In genomic region chr2:26475505-26476430, GRCm38 (mm10) we compare ENCODE assay signal across 8 mouse cellular contexts. TPM values are rescaled to one million over a fixed set of nuclear protein-coding genes. Genes with fewer than 3 reads are reported as not detected.
DNase-seq lines count a peak whose midpoint lies in the region; ATAC-seq and TF ChIP-seq lines count a peak whose summit lies in the region.

No protein-coding gene starts in this region.

- TF ChIP-seq POLR2A in testis, adult 2 months (IDR thresholded peaks at IDR 0.05; ENCODE audit: control insufficient read depth, low read depth, low read length) = no peak

- H3K27ac ChIP-seq in testis, adult 2 months (ENCODE audit: control insufficient read depth, insufficient read depth, low read depth, low read length) = peak overlapping the region; percentile 30; the same call in 1 of the 2 replicates
- H3K27ac ChIP-seq in liver, postnatal 0 days (ENCODE audit: low read depth) = peak overlapping the region; percentile 73

- no peak for ATAC-seq in liver, postnatal 0 days

- H3K4me3 ChIP-seq in testis, adult 2 months (ENCODE audit: control insufficient read depth, low read depth, low read length) = no peak overlapping the region
- H3K4me3 ChIP-seq in liver, postnatal 0 days (ENCODE audit: low read depth, low read length) = peak overlapping the region; percentile 13; the same call in 1 of the 2 replicates

- TF ChIP-seq CTCF in testis, adult 2 months (IDR thresholded peaks at IDR 0.05; ENCODE audit: control insufficient read depth, insufficient read depth, insufficient replicate concordance, low read depth, low read length) = no peak
- TF ChIP-seq CTCF in liver, postnatal 0 days (IDR thresholded peaks at IDR 0.05; ENCODE audit: low read depth) = no peak

- intact Hi-C loops in gastrocnemius, postnatal 14 days (cut with DNase I; ENCODE audit: low total_unique reads) = no loop called here

- H3K9me3 ChIP-seq in liver, postnatal 0 days (ENCODE audit: low read length) = no peaks in the 10 kb centered on the region

- WGBS in liver, postnatal 0 days (ENCODE audit: insufficient replicate concordance) = 55% methylated on average over 13 of the region's 13 CpGs

- H3K4me2 ChIP-seq in liver, postnatal 0 days (ENCODE audit: low read depth, low read length) = peak overlapping the region; percentile 19

- H3K4me1 ChIP-seq in testis, adult 2 months (ENCODE audit: control insufficient read depth, insufficient read depth, low read length) = no peaks in the 10 kb centered on the region
- peaks cover 3% of the 10 kb centered on the region for H3K4me1 ChIP-seq in liver, postnatal 0 days (ENCODE audit: insufficient read depth)

- no peaks in the 10 kb centered on the region for H3K27me3 ChIP-seq in testis, adult 2 months (ENCODE audit: control insufficient read depth, insufficient read depth, low read length)
- H3K27me3 ChIP-seq in liver, postnatal 0 days (ENCODE audit: insufficient read depth, low read length) = no peaks in the 10 kb centered on the region

- no peak for TF ChIP-seq EP300 in liver, postnatal 0 days (IDR thresholded peaks at IDR 0.05; ENCODE audit: low read depth)

- peak overlapping the region; percentile 46 for H3K9ac ChIP-seq in liver, postnatal 0 days (replicated peaks)

- H3K36me3 ChIP-seq in testis, adult 2 months (ENCODE audit: control insufficient read depth, insufficient read depth, low read length) = no peaks in the 10 kb centered on the region
- H3K36me3 ChIP-seq in liver, postnatal 0 days (replicated peaks; ENCODE audit: insufficient read depth, low read length) = peaks cover 79% of the 10 kb centered on the region

- DNase-seq in embryo, embryonic 10 days (ENCODE audit: low spot score) = peak; percentile 29
- no peak for DNase-seq in embryo, embryonic 9.5 days (ENCODE audit: extremely low spot score)
- DNase-seq in testis, postnatal 14 days (ENCODE audit: low spot score) = no peak
- no peak for DNase-seq in liver, postnatal 0 days
- DNase-seq in adrenal gland, postnatal 36 days = no peak
- no peak for DNase-seq in left cerebral cortex, adult 9 months (ENCODE audit: low spot score in 2 of 2)
- DNase-seq in gastrocnemius, postnatal 14 days = no peak

RNA-seq across cellular contexts. Expression of gene Sec16a, which starts 30.8 kb away (rescaled TPM):
- polyA plus RNA-seq in testis, adult 2 months (2012; rRNA removed) = 58.1 and 58.6 TPM in 2 replicates
- 7.8 and 8.0 TPM in 2 replicates for polyA plus RNA-seq in liver, postnatal 0 days (2015; fragmentation: Nextera tagmentation; extraction: Ambion mirVana)
- 10 to 100 TPM; 63.2 to 63.3 TPM for total RNA-seq in adrenal gland, postnatal 36 days (2021)
- 10 to 100 TPM; 20.9 to 24.1 TPM for total RNA-seq in gastrocnemius, postnatal 14 days (2021)

RNA-seq across cellular contexts. Expression of gene Notch1, which starts 40.7 kb away (rescaled TPM):
- polyA plus RNA-seq in testis, adult 2 months (2012; rRNA removed) = 3.0 TPM in 2 replicates
- polyA plus RNA-seq in liver, postnatal 0 days (2015; fragmentation: Nextera tagmentation; extraction: Ambion mirVana) = 2.0 and 2.1 TPM in 2 replicates
- 10 to 100 TPM; 17.5 to 25.5 TPM for total RNA-seq in adrenal gland, postnatal 36 days (2021)
- total RNA-seq in gastrocnemius, postnatal 14 days (2021) = 10 to 100 TPM; 17.1 to 18.9 TPM
